Mouse (Mus musculus) cortical plate, adult 2 months (tissue): ENCODE results near the gene Taf5. TPM values are rescaled to one million over a fixed set of nuclear protein-coding genes. Genes with fewer than 3 reads are reported as not detected.
A peak's percentile ranks its signal among the peaks of the same experiment; 100 is the strongest.

Experiments used
- H3K27ac ChIP-seq: fragments of 200-500 bp; 2 replicates; pipeline ENCODE4 v1.5.1; 2012; ENCODE audit warnings: low read length, control low read depth, inconsistent platforms; ENCODE audit not compliant: insufficient read depth
- H3K4me1 ChIP-seq: fragments of 200-500 bp; 2 replicates; pipeline ENCODE4 v1.6.1; 2011; ENCODE audit warnings: low read length; ENCODE audit not compliant: control insufficient read depth, insufficient read depth
- H3K4me3 ChIP-seq: fragments of 200-500 bp; 2 replicates; pipeline ENCODE4 v1.5.1; 2011; ENCODE audit warnings: mild to moderate bottlenecking, low read length, control low read depth; ENCODE audit not compliant: insufficient read depth
- CTCF ChIP-seq: fragments of 200-500 bp; IDR thresholded peaks from 2 replicates; pipeline ENCODE4 v1.5.1; 2011; ENCODE audit warnings: mild to moderate bottlenecking, control low read depth, low read length; ENCODE audit not compliant: insufficient read depth; ENCODE audit errors: extremely low read depth
- POLR2A ChIP-seq: fragments of 200-500 bp; IDR thresholded peaks from 2 replicates; pipeline ENCODE4 v1.6.1; 2011; ENCODE audit warnings: mild to moderate bottlenecking, low read length, control low read depth; ENCODE audit not compliant: insufficient read depth; ENCODE audit errors: extremely low read depth
- polyA plus RNA-seq: library from polyadenylated mRNA; depleted of rRNA; stranded (reverse); fragments of >200 nt; gene quantifications from 2 replicates; pipeline ENCODE4 v1.2.3, GENCODE M21; 2012

Taf5 gene
- polyA plus RNA-seq, 1 experiment = 4.1 TPM

DNA sequence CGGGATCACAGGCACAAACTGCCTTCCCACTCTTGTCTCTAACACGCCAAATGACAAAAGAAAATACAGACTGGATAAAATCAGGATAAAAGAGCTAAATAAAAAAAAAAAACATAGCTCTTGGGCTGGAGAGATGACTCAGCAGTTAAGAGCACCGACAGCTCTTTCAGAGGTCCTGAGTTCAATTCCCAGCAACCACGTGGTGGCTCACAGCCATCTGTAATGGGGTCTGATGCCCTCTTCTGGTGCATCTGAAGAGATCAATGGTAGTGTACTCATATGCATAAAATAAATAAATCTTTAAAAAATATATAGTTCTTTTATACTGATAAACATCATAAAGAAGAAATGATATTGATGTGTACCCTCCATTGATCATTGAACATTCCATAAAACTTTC, 14.6 kb upstream of the Taf5 start:
- Histone ChIP-seq H3K27ac (no peak overlapping the region), H3K4me1 (peaks cover 5% of the 10 kb centered on the region), H3K4me3 (no peak overlapping the region)
- TF ChIP-seq POLR2A (no peak), CTCF (no peak)

DNA sequence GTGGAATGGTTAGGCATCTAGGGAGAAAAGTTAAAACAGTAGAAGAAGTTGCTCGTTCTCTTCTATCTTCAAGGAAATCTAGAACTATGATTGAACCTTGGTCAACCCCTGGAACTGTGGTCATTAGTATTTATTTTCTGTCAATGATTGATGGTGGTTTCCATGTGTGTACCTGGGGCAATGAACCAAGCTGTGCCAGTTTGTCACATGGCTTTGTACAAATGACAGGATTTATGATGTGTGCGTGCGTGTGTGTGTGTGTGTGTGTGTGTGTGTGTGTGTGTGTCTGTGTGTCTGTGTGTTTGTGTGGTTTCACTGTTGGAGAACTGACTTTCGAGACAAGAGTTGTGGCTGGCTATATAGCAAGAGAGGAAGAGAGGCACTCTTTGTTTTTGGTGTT, 14.1 kb upstream of the Taf5 start:
- Histone ChIP-seq H3K4me3 (no peak overlapping the region), H3K27ac (no peak overlapping the region), H3K4me1 (peaks cover 5% of the 10 kb centered on the region)
- TF ChIP-seq CTCF (no peak), POLR2A (no peak)

GRCm38 (mm10) chr19:47057684-47058083, 9.9 kb upstream of the Taf5 start:
- Histone ChIP-seq H3K4me1 (no peaks in the 10 kb centered on the region), H3K4me3 (no peak overlapping the region), H3K27ac (no peak overlapping the region)
- no peak for TF ChIP-seq CTCF
- no peak for TF ChIP-seq POLR2A

- Histone ChIP-seq H3K4me1 (no peaks in the 10 kb centered on the region), H3K4me3 (no peak overlapping the region), H3K27ac (no peak overlapping the region)
- TF ChIP-seq CTCF (no peak), POLR2A (no peak)
Observed at GRCm38 (mm10) chr19:47065860-47066259, 1.7 kb upstream of the Taf5 start.

DNA sequence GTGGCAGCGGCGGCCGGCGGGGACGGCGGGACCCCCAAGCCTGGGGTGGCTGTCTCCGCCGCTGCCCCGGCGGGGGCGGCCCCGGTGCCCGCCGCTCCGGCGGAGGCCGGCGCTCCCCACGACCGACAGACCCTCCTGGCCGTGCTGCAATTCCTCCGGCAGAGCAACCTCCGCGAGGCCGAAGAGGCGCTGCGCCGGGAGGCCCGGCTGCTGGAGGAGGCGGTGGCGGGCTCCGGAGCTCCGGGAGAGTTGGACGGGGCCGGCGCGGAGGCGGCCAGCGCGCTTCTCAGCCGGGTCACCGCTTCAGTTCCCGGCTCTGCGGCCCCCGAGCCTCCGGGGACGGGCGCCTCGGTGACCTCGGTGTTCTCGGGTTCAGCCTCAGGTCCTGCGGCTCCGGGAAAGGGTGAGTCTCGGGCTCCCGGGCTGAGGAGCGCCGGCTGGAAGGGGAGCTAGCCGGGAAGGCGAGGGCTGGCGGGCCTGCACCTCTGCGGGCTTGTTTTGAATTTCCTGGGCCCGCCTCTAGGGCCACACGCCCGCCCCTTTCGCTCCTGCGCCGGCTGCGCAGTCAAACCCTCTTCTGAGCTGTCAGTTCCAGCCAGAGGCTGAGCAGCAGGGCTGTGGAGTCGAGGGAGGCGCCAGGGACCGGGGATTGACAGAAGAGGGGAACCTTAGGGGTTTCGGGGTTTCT, 522 bp downstream of the Taf5 start:
- Histone ChIP-seq H3K4me1 (no peaks in the 10 kb centered on the region), H3K27ac (no peak overlapping the region), H3K4me3 (peak overlapping the region; percentile 8)
- TF ChIP-seq POLR2A = 0 out of 2 replicates have a peak, but pooled peaks have one; percentile 37
- no peak for TF ChIP-seq CTCF

GRCm38 (mm10) chr19:47088226-47088625, 20.7 kb downstream of the Taf5 start:
- no peak overlapping the region for H3K27ac ChIP-seq
- H3K4me3 ChIP-seq = no peak overlapping the region
- TF ChIP-seq POLR2A = no peak
- no peak for TF ChIP-seq CTCF
- peaks cover 6% of the 10 kb centered on the region for H3K4me1 ChIP-seq

GRCm38 (mm10) chr19:47089718-47090525, 22.4 kb downstream of the Taf5 start:
- H3K4me3 ChIP-seq = peak overlapping the region; percentile 94
- H3K4me1 ChIP-seq = peaks cover 6% of the 10 kb centered on the region
- peak overlapping the region; percentile 84 for H3K27ac ChIP-seq
- no peak for TF ChIP-seq CTCF
- no peak for TF ChIP-seq POLR2A

- no peak for TF ChIP-seq CTCF
- TF ChIP-seq POLR2A = peak; percentile 77
- peaks cover 6% of the 10 kb centered on the region for H3K4me1 ChIP-seq
- peak within 1 kb of the TSS; percentile 84 for H3K27ac ChIP-seq
- H3K4me3 ChIP-seq = peak within 1 kb of the TSS; percentile 94
Observed at GRCm38 (mm10) chr19:47090550-47091156, 23.1 kb downstream of the Taf5 start, which contains the start of the genes Usmg5 and Pdcd11. Gene Usmg5 (minus strand): TSS chr19:47090647. Gene Pdcd11 (plus strand): TSS chr19:47090768.

GRCm38 (mm10) chr19:47101080-47101479, 33.5 kb downstream of the Taf5 start:
- Histone ChIP-seq H3K4me1 (no peaks in the 10 kb centered on the region), H3K27ac (no peak overlapping the region), H3K4me3 (no peak overlapping the region)
- no peak for TF ChIP-seq POLR2A
- no peak for TF ChIP-seq CTCF

- Histone ChIP-seq H3K4me1 (no peaks in the 10 kb centered on the region), H3K27ac (no peak overlapping the region), H3K4me3 (no peak overlapping the region)
- no peak for TF ChIP-seq CTCF
- no peak for TF ChIP-seq POLR2A
Observed at GRCm38 (mm10) chr19:47104641-47105271, 37.2 kb downstream of the Taf5 start.
